Mouse (Mus musculus) neural tube, embryonic 14.5 days (tissue): Measurements from ENCODE around the gene Rcsd1. TPM values are rescaled to one million over a fixed set of nuclear protein-coding genes. Genes with fewer than 3 reads are reported as not detected.

ENCODE experiments used
- ATAC-seq: fragments of 200-750 bp; cut with Nextera tagmentation; 2 replicates; pipeline ENCODE4 v1.8.0; 2017; ENCODE audit warnings: low read depth, mild to moderate bottlenecking, moderate TSS enrichment, moderate library complexity
- H3K27ac ChIP-seq: fragments of 300-500 bp; sonication (generic); 2 replicates; pipeline ENCODE4 v1.5.1; 2014; ENCODE audit warnings: low read depth, mild to moderate bottlenecking, control low read depth, low read length, moderate library complexity, mixed read lengths
- H3K27me3 ChIP-seq: fragments of 300-500 bp; sonication (generic); 2 replicates; pipeline ENCODE4 v1.6.1; 2014; ENCODE audit warnings: low read length; ENCODE audit not compliant: control insufficient read depth, insufficient read depth
- H3K36me3 ChIP-seq: fragments of 300-500 bp; sonication (generic); 2 replicates; pipeline ENCODE4 v1.6.1; 2014; ENCODE audit warnings: low read length, mixed read lengths; ENCODE audit not compliant: control insufficient read depth, insufficient read depth
- H3K4me1 ChIP-seq: fragments of 300-500 bp; sonication (generic); 2 replicates; pipeline ENCODE4 v1.6.1; 2014; ENCODE audit warnings: low read length; ENCODE audit not compliant: control insufficient read depth, insufficient read depth
- H3K4me2 ChIP-seq: fragments of 300-500 bp; sonication (generic); 2 replicates; pipeline ENCODE4 v1.6.1; 2014; ENCODE audit warnings: mild to moderate bottlenecking, low read depth, low read length, control low read depth
- H3K4me3 ChIP-seq: fragments of 300-500 bp; sonication (generic); 2 replicates; pipeline ENCODE4 v1.5.1; 2014; ENCODE audit warnings: low read depth, low read length, control low read depth, mixed read lengths
- H3K9ac ChIP-seq: fragments of 300-500 bp; sonication (generic); replicated peaks from 2 replicates; pipeline ENCODE4 v1.6.1; 2014; ENCODE audit warnings: low read depth, mild to moderate bottlenecking, control low read depth, low read length, mixed read lengths
- H3K9me3 ChIP-seq: fragments of 300-500 bp; sonication (generic); 2 replicates; pipeline ENCODE4 v1.6.1; 2016; ENCODE audit warnings: low read length; ENCODE audit not compliant: control insufficient read depth
- WGBS: fragments of 180-500 bp; shearing (Covaris S2); extraction: QIAGEN DNeasy Blood & Tissue Kit; methylation state at CpG from one replicate; pipeline ENCODE4 v1.1.7; 2014; 5-methylcytosine and 5-hydroxymethylcytosine counted together
- polyA plus RNA-seq: library from polyadenylated mRNA; unstranded; fragments of >200 nt; fragmentation: Nextera tagmentation; extraction: Ambion mirVana; gene quantifications from 2 replicates; pipeline ENCODE4 v1.2.1, GENCODE M21; 2014

Rcsd1 gene
- polyA plus RNA-seq, 1 experiment from 2014 or later = 2.1 TPM

- WGBS = 69% methylated on average over 11 of the region's 11 CpGs
- Histone ChIP-seq H3K36me3 (no peaks in the 10 kb centered on the region), H3K4me1 (no peaks in the 10 kb centered on the region), H3K4me3 (no peak overlapping the region), H3K4me2 (no peak overlapping the region), H3K9ac (no peak overlapping the region), H3K9me3 (no peaks in the 10 kb centered on the region), H3K27ac (no peak overlapping the region), H3K27me3 (no peaks in the 10 kb centered on the region)
- ATAC-seq = no peak
Measured at GRCm38 (mm10) chr1:165724219-165725033, 14.9 kb upstream of the Rcsd1 start.

- Histone ChIP-seq H3K9ac (no peak overlapping the region), H3K4me2 (no peak overlapping the region), H3K27me3 (no peaks in the 10 kb centered on the region), H3K36me3 (no peaks in the 10 kb centered on the region), H3K4me1 (no peaks in the 10 kb centered on the region), H3K27ac (no peak overlapping the region), H3K9me3 (no peaks in the 10 kb centered on the region), H3K4me3 (no peak overlapping the region)
- WGBS = 91% methylated on average over 9 of the region's 9 CpGs
- ATAC-seq = no peak
Measured at GRCm38 (mm10) chr1:165722531-165723123, 13.1 kb upstream of the Rcsd1 start.

- H3K27ac ChIP-seq = peak overlapping the region; percentile 22; the same call in 1 of the 2 replicates
- H3K4me3 ChIP-seq = no peak overlapping the region
- 75% methylated on average over 15 of the region's 15 CpGs for WGBS
- no peaks in the 10 kb centered on the region for H3K36me3 ChIP-seq
- no peak overlapping the region for H3K4me2 ChIP-seq
- ATAC-seq = no peak
- no peaks in the 10 kb centered on the region for H3K9me3 ChIP-seq
- no peak overlapping the region for H3K9ac ChIP-seq
- H3K27me3 ChIP-seq = no peaks in the 10 kb centered on the region
- H3K4me1 ChIP-seq = no peaks in the 10 kb centered on the region
Measured at GRCm38 (mm10) chr1:165718543-165719105, 9.1 kb upstream of the Rcsd1 start.

DNA sequence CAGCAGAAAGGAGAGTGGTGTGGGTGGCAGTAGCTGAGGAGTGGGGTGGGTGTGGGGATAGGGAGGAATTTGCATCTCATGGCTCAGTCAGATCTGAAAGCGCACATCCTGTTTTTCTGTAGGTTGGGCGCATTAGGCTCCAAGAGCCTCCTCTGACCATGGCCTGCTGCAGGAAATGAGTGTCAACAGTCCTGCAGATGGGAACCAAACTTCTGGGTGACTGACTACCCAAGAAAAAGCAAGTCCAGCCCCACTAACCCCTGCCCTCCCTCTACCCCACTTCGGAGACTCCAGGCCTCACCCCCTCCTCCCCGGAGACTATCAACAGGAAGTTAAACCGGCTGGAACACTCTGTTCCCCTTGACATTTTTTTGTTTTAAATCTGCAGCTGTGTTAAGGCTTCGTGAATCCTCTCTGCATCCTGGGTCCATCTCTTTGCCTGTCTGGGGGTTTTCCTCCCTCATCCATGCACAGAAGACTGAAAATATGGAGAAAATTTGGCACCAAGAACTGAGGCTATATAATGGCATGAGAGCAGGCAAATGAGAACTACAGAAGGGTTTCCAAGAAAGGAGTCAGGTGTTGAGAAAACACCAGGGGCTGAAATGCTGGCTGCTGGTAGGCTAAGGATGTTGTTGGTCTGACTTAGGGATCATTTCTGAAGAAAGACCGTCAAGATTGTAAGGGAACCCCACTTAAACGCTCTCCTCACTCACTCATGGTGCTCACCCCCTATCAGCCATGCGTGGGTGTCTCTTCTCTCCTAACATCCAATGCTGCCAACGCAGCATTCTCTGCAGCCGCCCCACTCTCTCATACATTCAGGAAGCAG is 8.4 kb upstream of the Rcsd1 start:
- H3K4me2 ChIP-seq = no peak overlapping the region
- ATAC-seq = no peak
- H3K4me3 ChIP-seq = no peak overlapping the region
- H3K27ac ChIP-seq = peak overlapping the region; percentile 22; the same call in 1 of the 2 replicates
- H3K4me1 ChIP-seq = no peaks in the 10 kb centered on the region
- no peaks in the 10 kb centered on the region for H3K9me3 ChIP-seq
- H3K36me3 ChIP-seq = no peaks in the 10 kb centered on the region
- H3K9ac ChIP-seq = no peak overlapping the region
- 62% methylated on average over 11 of the region's 11 CpGs for WGBS
- H3K27me3 ChIP-seq = no peaks in the 10 kb centered on the region

- H3K4me2 ChIP-seq = no peak overlapping the region
- no peak for ATAC-seq
- H3K27ac ChIP-seq = no peak overlapping the region
- H3K4me3 ChIP-seq = no peak overlapping the region
- H3K4me1 ChIP-seq = no peaks in the 10 kb centered on the region
- H3K27me3 ChIP-seq = no peaks in the 10 kb centered on the region
- H3K36me3 ChIP-seq = no peaks in the 10 kb centered on the region
- H3K9me3 ChIP-seq = no peaks in the 10 kb centered on the region
- 92% methylated on average over 4 of the region's 4 CpGs for WGBS
- H3K9ac ChIP-seq = no peak overlapping the region
Measured at GRCm38 (mm10) chr1:165716426-165716825, 6.9 kb upstream of the Rcsd1 start.

- no peaks in the 10 kb centered on the region for H3K27me3 ChIP-seq
- no peak overlapping the region for H3K4me2 ChIP-seq
- H3K9ac ChIP-seq = no peak overlapping the region
- H3K36me3 ChIP-seq = no peaks in the 10 kb centered on the region
- H3K4me1 ChIP-seq = no peaks in the 10 kb centered on the region
- no peaks in the 10 kb centered on the region for H3K9me3 ChIP-seq
- no peak overlapping the region for H3K4me3 ChIP-seq
- WGBS = 80% methylated on average over 5 of the region's 5 CpGs
- no peak overlapping the region for H3K27ac ChIP-seq
- no peak for ATAC-seq
Measured at GRCm38 (mm10) chr1:165713798-165714197, 4.2 kb upstream of the Rcsd1 start.

DNA sequence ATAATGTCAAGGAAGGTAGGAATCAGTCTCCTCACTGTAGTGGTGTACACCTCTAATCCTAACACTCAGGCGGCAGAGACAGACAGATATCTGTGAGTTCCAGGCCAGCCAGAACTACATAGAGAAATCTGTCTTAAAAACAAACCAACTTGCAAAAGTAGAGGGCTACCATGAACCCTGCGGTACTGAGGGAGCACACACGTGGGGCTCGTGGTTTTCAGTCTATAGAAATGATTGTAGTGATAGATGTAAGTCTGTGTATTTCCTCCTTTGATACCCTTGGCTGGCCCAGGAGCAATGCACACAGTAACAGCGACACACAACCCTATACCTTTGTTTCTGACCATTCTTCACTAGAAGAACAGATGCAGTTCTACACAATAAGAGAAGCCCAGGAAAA is 2.4 kb upstream of the Rcsd1 start:
- Histone ChIP-seq H3K4me3 (no peak overlapping the region), H3K27ac (no peak overlapping the region)
- WGBS = 93% methylated on average over 5 of the region's 5 CpGs

GRCm38 (mm10) chr1:165708686-165709380 is 724 bp downstream of the Rcsd1 start:
- ATAC-seq = no peak
- Histone ChIP-seq H3K4me1 (no peaks in the 10 kb centered on the region; the same call in 1 of the 2 replicates), H3K9ac (no peak overlapping the region), H3K27me3 (no peaks in the 10 kb centered on the region), H3K27ac (no peak overlapping the region), H3K9me3 (no peaks in the 10 kb centered on the region), H3K4me2 (peak overlapping the region; percentile 99; the same call in 1 of the 2 replicates), H3K4me3 (no peak overlapping the region), H3K36me3 (no peaks in the 10 kb centered on the region)
- WGBS = 38% methylated on average over 9 of the region's 9 CpGs

More for the DNA sequence above, 2.4 kb upstream of the Rcsd1 start:
- H3K9me3 ChIP-seq = no peaks in the 10 kb centered on the region
- H3K4me1 ChIP-seq = no peaks in the 10 kb centered on the region; the same call in 1 of the 2 replicates
- ATAC-seq = no peak
- H3K27me3 ChIP-seq = no peaks in the 10 kb centered on the region
- H3K36me3 ChIP-seq = no peaks in the 10 kb centered on the region
- H3K4me2 ChIP-seq = no peak overlapping the region
- H3K9ac ChIP-seq = no peak overlapping the region
